Mouse (Mus musculus) heart, embryonic 12.5 days (tissue): Measurements from ENCODE around the gene Scrn2. TPM values are rescaled to one million over a fixed set of nuclear protein-coding genes. Genes with fewer than 3 reads are reported as not detected.

Experiments used
- ATAC-seq: fragments of 200-750 bp; cut with Nextera tagmentation; 2 replicates; pipeline ENCODE4 v1.8.0; 2017; ENCODE audit warnings: moderate TSS enrichment, moderate library complexity; ENCODE audit not compliant: insufficient number of reproducible peaks, low FRiP score
- H3K27ac ChIP-seq: fragments of 300-500 bp; sonication (generic); 2 replicates; pipeline ENCODE4 v1.5.1; 2016; ENCODE audit warnings: mild to moderate bottlenecking, moderate library complexity; ENCODE audit not compliant: poor library complexity, severe bottlenecking
- H3K27me3 ChIP-seq: fragments of 300-500 bp; sonication (generic); replicated peaks from 2 replicates; pipeline ENCODE4 v1.6.1; 2016; ENCODE audit warnings: mild to moderate bottlenecking, moderate library complexity
- H3K36me3 ChIP-seq: fragments of 300-500 bp; sonication (generic); 2 replicates; pipeline ENCODE4 v1.6.1; 2016; ENCODE audit warnings: mild to moderate bottlenecking, moderate library complexity
- H3K4me1 ChIP-seq: fragments of 300-500 bp; sonication (generic); replicated peaks from 2 replicates; pipeline ENCODE4 v1.6.1; 2016; ENCODE audit warnings: mild to moderate bottlenecking
- H3K4me2 ChIP-seq: fragments of 300-500 bp; sonication (generic); 2 replicates; pipeline ENCODE4 v1.6.1; 2016; ENCODE audit warnings: mild to moderate bottlenecking, moderate library complexity
- H3K4me3 ChIP-seq: fragments of 300-500 bp; sonication (generic); 2 replicates; pipeline ENCODE4 v1.5.1; 2016; ENCODE audit warnings: mild to moderate bottlenecking
- H3K9ac ChIP-seq: fragments of 300-500 bp; sonication (generic); 2 replicates; pipeline ENCODE4 v1.6.1; 2016; ENCODE audit warnings: mild to moderate bottlenecking, moderate library complexity
- H3K9me3 ChIP-seq: fragments of 300-500 bp; sonication (generic); replicated peaks from 2 replicates; pipeline ENCODE4 v1.6.1; 2016; ENCODE audit warnings: mild to moderate bottlenecking, moderate library complexity
- WGBS: fragments of 180-500 bp; shearing (Covaris S2); methylation state at CpG from one replicate; pipeline ENCODE4 v1.1.7; 2016; 5-methylcytosine and 5-hydroxymethylcytosine counted together
- polyA plus RNA-seq: library from polyadenylated mRNA; unstranded; fragments of >200 nt; fragmentation: Nextera tagmentation; extraction: Ambion mirVana; gene quantifications from 2 replicates; pipeline ENCODE4 v1.2.1, GENCODE M21; 2016

Gene Scrn2
- polyA plus RNA-seq, 1 experiment from 2014 or later: 17.0 TPM

DNA sequence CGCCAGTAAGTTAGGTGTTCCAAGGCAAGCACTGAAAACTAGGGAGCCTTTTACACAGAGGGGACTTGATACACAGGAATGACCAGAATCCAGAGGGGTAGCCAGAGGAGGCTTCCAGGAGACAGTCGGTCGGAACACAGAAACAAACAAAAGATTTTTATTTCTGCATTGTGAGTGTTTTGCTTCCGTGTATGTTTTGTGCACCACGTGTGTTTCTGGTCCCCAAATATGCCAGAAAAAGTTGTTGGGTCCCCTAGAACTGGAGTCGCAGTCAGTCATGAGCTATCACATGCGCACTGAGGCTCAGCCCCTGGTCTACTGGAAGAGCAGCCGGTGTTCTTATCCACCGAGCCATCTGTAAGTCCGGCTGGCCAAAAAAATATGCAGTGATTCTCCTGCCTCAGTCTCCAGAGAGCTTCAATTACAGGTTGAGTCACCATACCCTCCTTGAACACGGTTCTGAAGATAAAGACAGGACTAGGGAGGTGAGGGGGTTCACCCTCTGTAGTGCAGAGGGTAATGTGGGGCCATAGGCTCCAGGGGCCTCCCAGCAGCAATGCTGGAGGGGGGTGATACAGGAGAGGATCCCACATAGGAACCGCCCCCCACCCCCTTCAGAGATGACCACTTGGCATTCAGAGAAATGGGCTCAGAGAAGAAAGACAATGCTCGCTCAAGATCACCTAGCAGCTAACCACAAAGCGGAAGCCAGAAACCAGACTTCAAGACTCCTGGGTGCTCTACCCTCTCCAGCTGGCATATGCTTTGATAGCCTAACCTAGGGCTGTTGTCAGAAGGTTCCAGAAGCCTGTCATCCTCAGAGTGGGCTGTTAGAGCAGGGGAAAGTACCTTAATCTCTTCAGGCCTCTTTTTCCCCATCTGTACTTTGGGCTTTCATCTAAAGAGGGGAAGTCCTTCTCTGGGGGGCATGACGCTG lies 33.6 kb upstream of the Scrn2 start:
- no peak for ATAC-seq
- WGBS: 63% methylated on average over 15 of the region's 15 CpGs

DNA sequence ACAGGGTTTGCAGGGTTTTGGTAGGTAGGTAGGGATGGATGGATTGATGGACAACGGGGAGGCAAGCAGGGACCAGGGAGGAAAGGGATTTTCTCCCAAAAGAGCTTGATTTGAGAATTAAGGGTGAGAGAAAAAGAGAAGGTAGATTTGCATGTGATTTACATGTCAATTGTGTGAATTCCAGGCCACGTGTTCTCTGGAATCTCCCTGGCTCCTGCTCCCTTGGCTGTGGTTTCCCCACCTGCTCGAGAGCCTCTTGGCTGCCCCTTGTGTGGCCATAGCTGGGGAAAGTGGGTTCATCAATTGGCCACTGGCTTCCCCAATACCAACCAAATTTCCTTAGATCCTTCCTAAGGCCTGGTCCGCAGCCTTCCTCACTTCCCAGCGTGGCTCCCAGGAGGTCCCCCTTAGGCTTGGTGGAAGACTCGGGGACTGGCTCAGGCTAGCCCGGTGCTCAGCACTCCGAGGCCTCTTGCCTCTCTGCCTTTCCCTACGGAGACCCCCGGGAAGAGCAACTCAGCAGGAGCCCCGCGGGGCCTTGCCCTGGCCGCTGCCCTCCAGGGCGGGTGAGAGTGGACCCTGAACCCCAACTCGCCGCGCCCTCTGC lies 32.9 kb upstream of the Scrn2 start:
- peak overlapping the region; percentile 53 for H3K9ac ChIP-seq
- H3K36me3 ChIP-seq: no peaks in the 10 kb centered on the region
- H3K4me2 ChIP-seq: peak overlapping the region; percentile 73
- H3K27me3 ChIP-seq: peaks cover 83% of the 10 kb centered on the region
- H3K4me3 ChIP-seq: peak overlapping the region; percentile 41
- ATAC-seq: no peak
- H3K9me3 ChIP-seq: no peaks in the 10 kb centered on the region
- 10% methylated on average over 17 of the region's 17 CpGs for WGBS
- no peak overlapping the region for H3K27ac ChIP-seq
- H3K4me1 ChIP-seq: peaks cover 20% of the 10 kb centered on the region

More for the DNA sequence above, 33.6 kb upstream of the Scrn2 start:
- no peak overlapping the region for H3K9ac ChIP-seq
- no peak overlapping the region for H3K4me3 ChIP-seq
- H3K9me3 ChIP-seq: no peaks in the 10 kb centered on the region
- peaks cover 20% of the 10 kb centered on the region for H3K4me1 ChIP-seq
- peaks cover 83% of the 10 kb centered on the region for H3K27me3 ChIP-seq
- no peaks in the 10 kb centered on the region for H3K36me3 ChIP-seq
- no peak overlapping the region for H3K27ac ChIP-seq
- H3K4me2 ChIP-seq: no peak overlapping the region

DNA sequence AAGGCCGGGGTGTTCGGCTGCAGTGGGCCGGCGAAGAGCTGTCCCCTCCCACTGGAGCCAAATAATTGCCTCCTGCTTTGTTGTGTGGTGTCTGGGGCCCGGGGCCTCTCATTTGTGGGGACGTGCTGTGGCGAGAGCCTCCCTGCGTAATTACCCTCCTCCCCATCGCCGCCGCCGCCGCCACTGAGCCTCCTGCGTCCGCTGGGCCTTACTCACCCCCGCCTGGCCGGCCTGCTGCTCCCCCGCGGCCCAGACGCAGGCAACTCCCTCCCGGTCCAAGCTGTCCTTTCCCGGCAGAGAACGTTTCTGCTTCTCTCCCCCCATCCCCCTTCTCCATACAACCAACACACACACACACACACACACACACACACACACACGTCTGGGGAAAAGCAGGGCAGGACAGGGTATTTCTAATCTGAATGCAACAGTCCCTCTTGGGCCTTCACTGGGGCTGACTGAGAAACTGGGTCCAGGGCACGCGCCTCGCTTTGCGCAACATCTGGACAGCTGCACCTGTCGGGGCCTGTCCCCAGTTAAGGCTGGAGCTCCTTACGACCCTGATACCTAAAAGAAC lies 32.3 kb upstream of the Scrn2 start:
- peak overlapping the region; percentile 73 for H3K4me2 ChIP-seq
- H3K27me3 ChIP-seq: peaks cover 86% of the 10 kb centered on the region
- H3K4me3 ChIP-seq: peak overlapping the region; percentile 41
- no peak overlapping the region for H3K27ac ChIP-seq
- no peaks in the 10 kb centered on the region for H3K36me3 ChIP-seq
- H3K9ac ChIP-seq: peak overlapping the region; percentile 53
- H3K9me3 ChIP-seq: no peaks in the 10 kb centered on the region
- no peak for ATAC-seq
- WGBS: 4% methylated on average over 29 of the region's 30 CpGs
- H3K4me1 ChIP-seq: peaks cover 19% of the 10 kb centered on the region

DNA sequence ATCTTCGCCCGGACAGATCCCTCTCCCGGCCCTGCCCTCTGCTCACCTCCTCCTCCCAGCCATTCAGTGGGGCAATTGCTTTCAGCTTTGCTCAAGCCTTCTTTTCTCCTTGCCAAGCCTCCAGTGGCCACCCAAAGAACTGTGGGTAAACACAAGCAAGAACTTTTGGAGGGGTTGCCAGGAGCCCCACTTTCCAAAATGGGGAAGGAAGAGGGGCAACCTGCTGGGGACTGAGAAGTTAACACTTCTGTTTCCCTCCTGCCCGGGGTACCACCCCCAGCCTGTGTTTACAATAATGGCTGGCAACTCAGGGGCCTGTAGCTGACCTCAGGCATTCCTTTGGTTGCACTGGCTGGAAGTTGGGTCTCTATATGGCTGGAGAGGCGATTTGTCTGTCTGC lies 26.6 kb upstream of the Scrn2 start:
- WGBS: 53% methylated on average over 5 of the region's 5 CpGs

DNA sequence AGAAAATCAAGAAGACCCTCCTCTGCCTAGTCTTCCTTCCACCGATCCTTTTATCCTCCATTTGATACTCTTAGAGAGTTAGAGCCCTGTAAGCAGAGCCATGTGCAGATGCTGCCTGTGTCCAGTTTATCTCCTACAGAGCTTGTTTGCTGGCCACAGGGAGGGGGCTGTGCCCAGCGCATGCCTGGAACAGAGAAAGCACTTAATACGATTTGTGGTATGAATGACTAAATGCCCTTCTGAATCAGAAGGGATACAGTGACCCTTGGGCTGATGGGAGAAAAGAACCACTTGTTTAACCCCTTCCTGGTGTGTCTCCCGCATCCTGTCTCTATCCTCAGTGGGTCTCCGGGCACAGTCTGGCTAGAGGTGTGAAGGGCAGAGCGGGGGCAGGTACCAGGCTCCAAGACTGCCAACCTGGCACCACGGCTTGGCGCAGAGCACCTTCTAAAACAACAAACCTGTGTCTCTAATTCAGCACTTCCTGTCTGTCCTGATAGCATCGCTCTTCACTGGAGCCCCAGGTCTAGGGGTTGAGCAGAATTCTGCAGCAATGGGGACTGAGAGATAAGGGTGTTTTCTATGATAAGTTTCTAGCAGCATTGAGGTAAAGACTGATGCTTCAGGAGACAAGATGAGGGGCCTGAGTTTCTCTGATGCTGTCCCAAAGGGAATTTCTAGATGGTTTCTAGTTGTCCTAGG lies 22.5 kb upstream of the Scrn2 start:
- peaks cover 6% of the 10 kb centered on the region; the same call in 1 of the 2 replicates for H3K4me1 ChIP-seq
- H3K9ac ChIP-seq: no peak overlapping the region
- no peak overlapping the region for H3K27ac ChIP-seq
- ATAC-seq: no peak
- WGBS: 36% methylated on average over 9 of the region's 9 CpGs
- peaks cover 83% of the 10 kb centered on the region for H3K27me3 ChIP-seq
- no peak overlapping the region for H3K4me2 ChIP-seq
- no peaks in the 10 kb centered on the region for H3K9me3 ChIP-seq
- H3K36me3 ChIP-seq: no peaks in the 10 kb centered on the region
- no peak overlapping the region for H3K4me3 ChIP-seq

More for the DNA sequence above, 26.6 kb upstream of the Scrn2 start:
- peaks cover 6% of the 10 kb centered on the region; the same call in 1 of the 2 replicates for H3K4me1 ChIP-seq
- H3K27me3 ChIP-seq: peaks cover 83% of the 10 kb centered on the region
- no peak for ATAC-seq
- H3K4me3 ChIP-seq: no peak overlapping the region
- no peaks in the 10 kb centered on the region for H3K36me3 ChIP-seq
- H3K9me3 ChIP-seq: no peaks in the 10 kb centered on the region
- no peak overlapping the region for H3K9ac ChIP-seq
- H3K27ac ChIP-seq: no peak overlapping the region
- no peak overlapping the region for H3K4me2 ChIP-seq

DNA sequence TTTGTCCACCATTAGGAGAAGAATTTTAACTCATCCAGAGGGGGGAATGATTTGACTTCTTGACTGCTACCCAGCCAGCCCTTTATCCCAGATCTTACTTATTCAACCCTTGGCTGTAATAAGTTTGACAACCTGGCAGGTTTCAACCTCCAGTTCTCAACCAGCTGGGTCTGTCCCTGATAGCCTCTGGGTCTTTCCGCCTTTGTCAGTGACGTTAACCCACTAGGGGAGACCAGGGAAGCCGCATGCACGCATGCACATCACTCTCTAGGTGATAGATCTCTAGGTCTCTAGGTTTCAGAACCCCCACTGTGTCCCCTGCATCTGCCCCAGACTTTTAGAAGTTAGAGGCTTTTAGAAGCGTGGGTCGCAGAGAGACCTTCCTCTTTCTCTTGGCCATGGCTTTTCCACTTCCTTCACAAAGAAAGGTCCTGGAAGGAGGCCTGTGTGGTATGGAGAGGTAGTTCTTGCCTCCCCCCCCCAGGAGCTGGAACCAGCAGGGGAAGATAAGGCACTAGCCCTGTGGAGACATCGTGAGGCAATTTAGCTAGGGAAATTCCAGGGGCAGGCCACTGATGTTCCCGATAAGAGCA lies 20.4 kb upstream of the Scrn2 start:
- ATAC-seq: no peak
- Histone ChIP-seq H3K4me3 (no peak overlapping the region), H3K27ac (no peak overlapping the region), H3K36me3 (no peaks in the 10 kb centered on the region), H3K4me1 (peaks cover 8% of the 10 kb centered on the region; the same call in 1 of the 2 replicates), H3K4me2 (no peak overlapping the region), H3K9me3 (no peaks in the 10 kb centered on the region), H3K9ac (no peak overlapping the region), H3K27me3 (peaks cover 83% of the 10 kb centered on the region)
- 19% methylated on average over 8 of the region's 8 CpGs for WGBS

DNA sequence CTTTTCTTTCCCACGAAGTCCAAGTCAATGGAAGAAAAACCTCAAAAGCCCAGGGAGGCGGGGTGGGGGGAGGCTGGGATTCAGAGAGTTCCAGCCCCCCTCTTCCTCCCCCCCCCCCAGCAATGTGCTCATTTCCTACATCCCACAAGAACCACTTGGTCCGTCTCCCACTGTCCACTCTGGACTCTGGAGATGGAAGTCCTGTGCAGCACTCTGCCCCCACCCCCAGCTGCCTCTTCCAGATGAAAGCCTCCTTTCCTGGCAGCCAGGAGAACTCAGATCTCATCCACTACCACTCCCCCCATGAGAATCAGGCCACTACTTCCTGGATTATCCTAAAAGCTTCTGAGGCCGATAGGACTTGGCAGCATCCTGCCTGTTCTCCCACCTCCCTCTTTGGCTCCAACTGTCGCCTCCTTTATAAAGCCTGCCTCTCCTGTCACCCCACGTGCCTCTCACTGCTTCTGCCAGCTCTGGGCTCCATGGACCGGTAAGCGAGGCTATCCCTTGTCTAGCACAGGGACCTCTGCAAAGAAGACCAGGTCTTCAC lies 16.5 kb upstream of the Scrn2 start, which contains the start of gene Sp6:
Gene Sp6 (plus strand): TSS at position 274 of the 550 bp plus-strand sequence.
- Histone ChIP-seq H3K27me3 (peaks cover 97% of the 10 kb centered on the region), H3K4me2 (no peak within 1 kb of the TSS), H3K36me3 (no peaks in the 10 kb centered on the region), H3K4me3 (no peak within 1 kb of the TSS), H3K9me3 (no peaks in the 10 kb centered on the region), H3K9ac (no peak within 1 kb of the TSS), H3K4me1 (peaks cover 7% of the 10 kb centered on the region; the same call in 1 of the 2 replicates), H3K27ac (no peak within 1 kb of the TSS)
- ATAC-seq: no peak
- 15% methylated on average over 7 of the region's 8 CpGs for WGBS

DNA sequence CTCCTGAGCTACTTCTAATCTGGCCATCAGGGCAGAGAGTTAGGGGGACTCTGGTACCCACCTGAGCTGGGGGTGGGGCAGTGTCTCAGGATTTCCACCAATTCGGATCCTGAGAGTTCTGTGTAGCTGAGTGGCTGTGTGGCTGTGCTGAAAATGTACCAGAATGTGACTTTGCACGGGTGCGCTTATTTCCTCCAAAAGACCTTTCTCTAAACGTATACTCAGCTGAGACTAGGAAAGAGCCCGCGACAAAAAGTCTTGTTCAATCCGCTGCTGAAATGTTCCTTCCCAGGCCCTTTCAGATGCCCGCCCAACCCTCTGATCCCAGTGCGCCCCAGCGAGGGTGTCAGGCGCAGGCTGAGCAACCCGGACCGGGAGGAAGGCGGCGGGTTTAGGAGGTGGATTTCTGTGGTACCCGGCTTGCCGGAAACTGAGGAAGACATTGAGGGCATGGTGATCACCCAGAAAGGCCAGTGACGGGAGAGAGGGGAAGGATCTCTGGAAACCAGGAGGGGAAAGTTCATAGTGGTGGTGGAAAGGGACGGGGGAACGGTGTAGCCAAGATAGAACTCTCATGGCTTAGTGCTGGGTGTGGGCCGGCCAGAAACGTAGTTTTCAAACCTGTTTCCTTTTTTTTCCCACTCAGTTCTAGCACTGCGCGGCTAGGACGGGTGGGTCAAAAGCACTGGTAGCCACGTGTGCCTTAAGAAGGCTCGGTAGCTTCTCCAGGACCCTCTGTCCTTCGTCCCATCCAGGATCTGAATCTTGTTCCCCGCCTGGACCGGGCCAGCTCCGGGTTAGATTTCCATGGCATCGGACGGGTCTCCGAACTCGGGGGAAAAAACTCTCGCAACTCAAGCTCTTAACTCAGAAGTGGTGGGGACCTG lies 11.8 kb upstream of the Scrn2 start:
- Histone ChIP-seq H3K4me3 (peak overlapping the region; percentile 41), H3K4me2 (peak overlapping the region; percentile 65), H3K9ac (no peak overlapping the region), H3K9me3 (no peaks in the 10 kb centered on the region), H3K27me3 (peaks cover 96% of the 10 kb centered on the region), H3K27ac (no peak overlapping the region), H3K4me1 (peaks cover 29% of the 10 kb centered on the region), H3K36me3 (no peaks in the 10 kb centered on the region)
- WGBS: under 1% methylated on average over 36 of the region's 36 CpGs
- ATAC-seq: no peak

DNA sequence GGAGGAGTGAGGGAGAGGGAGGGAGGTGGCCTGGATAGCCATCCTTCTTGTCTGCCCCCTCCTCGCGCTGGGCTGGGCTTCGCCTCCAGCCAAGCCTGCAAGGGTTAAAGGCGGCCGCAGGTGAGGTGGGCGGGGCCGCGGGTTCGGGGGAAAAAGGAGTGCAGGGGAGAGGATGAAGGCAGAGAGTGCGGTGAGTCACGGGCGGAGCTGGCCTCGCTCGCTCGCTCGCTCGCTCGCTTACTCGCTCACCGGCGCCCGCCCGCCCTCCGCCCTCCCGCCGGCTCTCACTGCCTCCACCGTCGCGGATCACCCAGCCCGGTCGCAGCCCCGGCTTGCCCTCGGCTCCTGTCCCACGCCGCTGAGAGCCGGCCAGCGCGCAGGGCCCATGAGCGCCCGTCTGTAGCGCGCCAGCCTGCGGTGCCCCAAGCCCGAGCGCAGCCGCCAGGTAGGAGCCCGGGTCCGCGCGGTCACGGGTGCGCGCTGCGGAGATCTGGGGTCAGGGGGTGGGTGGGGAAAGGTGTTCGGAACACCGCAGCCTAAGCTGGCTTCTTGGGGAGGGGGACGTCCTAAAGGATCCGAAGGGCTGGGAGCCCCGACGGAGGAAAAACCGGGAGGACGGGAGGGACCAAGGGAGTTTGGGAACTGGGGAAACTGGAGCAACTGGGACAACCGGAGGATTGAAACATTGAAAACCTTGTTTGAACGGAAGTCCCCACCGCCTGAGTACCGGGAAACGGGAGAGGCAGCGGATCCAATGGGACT lies 11.0 kb upstream of the Scrn2 start:
- Histone ChIP-seq H3K36me3 (no peaks in the 10 kb centered on the region), H3K9me3 (no peaks in the 10 kb centered on the region), H3K4me2 (peak overlapping the region; percentile 65), H3K4me1 (peaks cover 27% of the 10 kb centered on the region), H3K27me3 (peaks cover 96% of the 10 kb centered on the region), H3K4me3 (peak overlapping the region; percentile 41), H3K27ac (no peak overlapping the region), H3K9ac (peak overlapping the region; percentile 62; the same call in 1 of the 2 replicates)
- under 1% methylated on average over 66 of the region's 68 CpGs for WGBS
- no peak for ATAC-seq
